Mouse (Mus musculus) myocyte (in vitro differentiated cells): ENCODE data around the gene Samd5.

Source experiments
- CEBPB ChIP-seq: IDR thresholded peaks from 2 replicates; pipeline ENCODE4 v1.6.1; 2011; ENCODE audit warnings: mild to moderate bottlenecking, moderate library complexity; ENCODE audit not compliant: poor library complexity, insufficient read depth, severe bottlenecking
- E2F4 ChIP-seq: IDR thresholded peaks from one replicate; pipeline ENCODE4 v1.6.1; 2011; ENCODE audit warnings: mild to moderate bottlenecking, control low read depth, moderate library complexity; ENCODE audit not compliant: insufficient read depth
- MAX ChIP-seq: IDR thresholded peaks from one replicate; pipeline ENCODE4 v1.6.1; 2011; ENCODE audit warnings: low read depth, mild to moderate bottlenecking, control low read depth
- MYOD1 ChIP-seq, 3 experiments: IDR thresholded peaks; one replicate each; pipeline ENCODE4 v1.6.1; 2011; ENCODE audit warnings: control low read depth in 2 of 3, low read depth in 2 of 3, mild to moderate bottlenecking in 2 of 3, moderate library complexity in 1 of 3; ENCODE audit not compliant: insufficient read length in 2 of 3, control insufficient read depth in 1 of 3
- MYOG ChIP-seq, 3 experiments: IDR thresholded peaks; one replicate each; pipeline ENCODE4 v1.6.1; 2011; ENCODE audit warnings: control low read depth in 2 of 3, low read depth in 2 of 3, mild to moderate bottlenecking in 2 of 3; ENCODE audit not compliant: insufficient read length in 2 of 3, control insufficient read depth in 1 of 3, insufficient read depth in 1 of 3
- POLR2A ChIP-seq: IDR thresholded peaks from one replicate; pipeline ENCODE4 v1.6.1; 2011; ENCODE audit warnings: low read depth, mild to moderate bottlenecking, control low read depth, moderate library complexity; ENCODE audit not compliant: insufficient read length
- POLR2AphosphoS2 ChIP-seq: IDR thresholded peaks from one replicate; pipeline ENCODE4 v1.6.1; 2011; ENCODE audit warnings: low read depth, control low read depth; ENCODE audit not compliant: insufficient read length
- REST ChIP-seq: IDR thresholded peaks from one replicate; pipeline ENCODE4 v1.6.1; 2011; ENCODE audit warnings: mild to moderate bottlenecking, control low read depth, moderate library complexity; ENCODE audit not compliant: insufficient read depth, insufficient read length
- SRF ChIP-seq: IDR thresholded peaks from one replicate; pipeline ENCODE4 v1.6.1; 2011; ENCODE audit warnings: low read depth; ENCODE audit not compliant: control insufficient read depth, insufficient read length
- TCF12 ChIP-seq: IDR thresholded peaks from one replicate; pipeline ENCODE4 v1.6.1; 2011; ENCODE audit warnings: mild to moderate bottlenecking, control low read depth; ENCODE audit not compliant: poor library complexity, insufficient read depth, severe bottlenecking
- TCF3 ChIP-seq: IDR thresholded peaks from one replicate; pipeline ENCODE4 v1.6.1; 2011; ENCODE audit warnings: low read depth, control low read depth; ENCODE audit not compliant: insufficient read length
- USF1 ChIP-seq: IDR thresholded peaks from one replicate; pipeline ENCODE4 v1.6.1; 2011; ENCODE audit warnings: low read depth, mild to moderate bottlenecking, control low read depth, moderate library complexity

- TF ChIP-seq E2F4 (no peak), POLR2A (no peak), MYOG (IDR thresholded peaks at IDR 0.05; ENCODE audit: control insufficient read depth in 1 of 3, insufficient read depth in 1 of 3, insufficient read length in 2 of 3, low read depth in 2 of 3) (no peak), TCF12 (no peak), USF1 (no peak), TCF3 (no peak), CEBPB (no peak), MYOD1 (IDR thresholded peaks at IDR 0.05; ENCODE audit: control insufficient read depth in 1 of 3, insufficient read length in 2 of 3, low read depth in 2 of 3) (no peak), MAX (no peak), POLR2AphosphoS2 (no peak), REST (no peak), SRF (no peak)
Measured at GRCm38 (mm10) chr10:9642077-9642476, 32.9 kb downstream of the Samd5 start.
